Mouse (Mus musculus): ENCODE data around the gene Znhit3. TPM values are rescaled to one million over a fixed set of nuclear protein-coding genes. Genes with fewer than 3 reads are reported as not detected.
"Not testable (repeated sequence)": the region's sequence is repeated elsewhere in the genome, so short reads cannot be mapped to it uniquely, and the experiment has no call there.

The Znhit3 gene
- polyA plus RNA-seq, 1 experiment from 2014 or later, result 21.8 TPM

DNA sequence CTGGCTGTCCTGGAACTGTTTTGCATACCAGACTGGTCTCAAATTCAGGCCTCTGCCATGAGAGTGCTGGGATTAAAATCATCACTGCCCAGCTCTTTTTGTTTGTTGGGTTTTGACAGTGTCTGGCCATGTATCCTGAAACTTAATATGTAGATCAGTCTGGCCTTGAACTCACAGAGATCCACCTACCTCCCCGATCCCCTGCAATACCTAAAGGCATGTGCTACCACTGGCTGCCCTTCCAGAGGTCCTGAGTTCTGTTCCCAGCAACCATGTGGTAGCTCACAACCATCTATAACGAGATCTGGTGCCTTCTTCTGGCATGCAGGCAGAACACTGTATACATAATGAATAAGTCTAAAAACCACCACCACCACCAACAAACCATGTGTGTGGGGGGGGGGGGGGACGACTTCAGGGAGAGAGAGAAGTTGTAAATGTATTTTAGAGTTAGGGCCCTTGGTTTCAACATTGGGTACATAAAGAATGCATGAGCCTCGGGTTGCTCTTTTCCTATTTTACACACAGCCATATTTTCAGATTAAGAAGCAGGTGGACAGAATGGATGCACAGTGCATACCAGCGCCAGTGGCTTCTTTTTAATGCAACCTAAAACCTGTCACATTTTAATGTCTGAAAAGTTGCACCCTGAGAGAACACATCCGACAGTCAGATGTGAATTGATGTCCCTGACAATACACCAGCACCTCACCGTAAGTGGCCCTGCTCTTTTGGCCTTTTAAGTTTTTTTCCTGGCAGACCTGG is 37.0 kb downstream of the Znhit3 start:
- 12% methylated on average over 7 of the region's 7 CpGs for WGBS (ENCODE audit: insufficient replicate concordance)
- Histone ChIP-seq H3K4me3 (ENCODE audit: low read depth, low read length) (peak overlapping the region; percentile 95), H3K9ac (replicated peaks) (peak overlapping the region; percentile 94), H3K36me3 (replicated peaks; ENCODE audit: insufficient read depth, low read length) (peaks cover 7% of the 10 kb centered on the region), H3K27ac (ENCODE audit: low read depth) (peak overlapping the region; percentile 93), H3K4me1 (ENCODE audit: insufficient read depth) (peaks cover 16% of the 10 kb centered on the region), H3K9me3 (ENCODE audit: low read length) (no peaks in the 10 kb centered on the region), H3K27me3 (ENCODE audit: insufficient read depth, low read length) (no peaks in the 10 kb centered on the region), H3K4me2 (ENCODE audit: low read depth, low read length) (peak overlapping the region; percentile 100)
- TF ChIP-seq EP300 (IDR thresholded peaks at IDR 0.05; ENCODE audit: low read depth), result no peak
- TF ChIP-seq CTCF (IDR thresholded peaks at IDR 0.05; ENCODE audit: low read depth), result no peak
- ATAC-seq, result no peak
- DNase-seq, result no peak

DNA sequence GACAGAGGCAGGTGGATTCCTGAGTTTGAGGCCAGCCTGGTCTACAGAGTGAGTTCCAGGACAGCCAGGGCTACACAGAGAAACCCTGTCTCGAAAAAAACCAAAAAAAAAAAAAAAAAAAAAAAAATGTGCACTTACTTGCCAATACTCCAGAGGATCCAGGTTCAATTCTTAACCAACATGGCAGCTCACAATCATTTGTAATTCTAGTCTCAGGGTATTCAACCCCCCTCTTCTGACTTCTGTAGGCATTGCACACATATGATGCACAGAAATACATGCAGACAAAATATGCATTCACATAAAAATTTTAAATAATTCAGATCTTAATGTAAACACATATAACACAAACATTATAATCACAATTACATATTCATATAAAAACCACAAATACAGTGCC is 40.1 kb downstream of the Znhit3 start:
- H3K4me1 ChIP-seq (ENCODE audit: insufficient read depth), result peaks cover 16% of the 10 kb centered on the region
- H3K36me3 ChIP-seq (replicated peaks; ENCODE audit: insufficient read depth, low read length); H3K4me3 ChIP-seq (ENCODE audit: low read depth, low read length); H3K4me2 ChIP-seq (ENCODE audit: low read depth, low read length); H3K27ac ChIP-seq (ENCODE audit: low read depth); ATAC-seq; H3K9me3 ChIP-seq (ENCODE audit: low read length); H3K9ac ChIP-seq (replicated peaks); H3K27me3 ChIP-seq (ENCODE audit: insufficient read depth, low read length); DNase-seq: not testable (repeated sequence)
- no CpG with 5 or more reads among the region's 1 CpGs for WGBS (ENCODE audit: insufficient replicate concordance)

DNA sequence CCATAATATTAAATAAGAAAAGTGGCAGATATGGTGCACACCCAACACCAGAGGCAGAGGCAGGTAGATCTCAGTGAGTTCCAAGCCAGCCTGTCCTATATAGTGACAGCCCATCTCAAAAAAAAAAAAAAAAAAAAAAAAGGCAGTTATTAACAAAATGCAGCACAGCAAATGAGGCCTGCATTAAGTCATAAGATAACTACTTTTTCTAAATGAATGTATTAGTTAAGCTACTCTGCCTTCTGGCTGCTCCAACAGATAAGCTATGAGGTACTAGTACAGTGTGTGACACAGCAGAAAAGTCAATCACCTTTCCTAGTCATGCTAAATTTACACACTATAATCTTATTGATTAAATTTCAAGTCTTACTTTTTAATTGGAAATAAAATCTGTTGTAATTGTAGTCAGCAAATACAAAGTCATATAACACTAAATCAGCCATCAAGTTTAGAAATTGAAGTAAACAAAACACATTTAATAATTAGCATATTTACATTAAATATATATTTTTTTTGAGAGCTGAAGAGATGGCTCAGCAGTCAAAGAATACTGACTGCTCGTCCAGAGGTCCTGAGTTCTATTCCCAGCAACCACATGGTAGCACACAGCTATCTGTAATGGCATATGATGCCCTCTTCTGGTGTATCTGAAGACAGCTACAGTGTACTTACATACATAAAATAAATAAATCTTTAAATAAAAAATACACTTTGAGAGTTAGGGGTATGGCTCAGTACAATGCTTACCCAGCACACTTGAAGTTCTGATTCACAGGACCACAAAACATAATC is 42.9 kb downstream of the Znhit3 start:
- ATAC-seq (peak; percentile 3; the same call in 1 of the 2 replicates), DNase-seq (no peak)
- Histone ChIP-seq H3K9ac (replicated peaks) (no peak overlapping the region), H3K9me3 (ENCODE audit: low read length) (no peaks in the 10 kb centered on the region), H3K36me3 (replicated peaks; ENCODE audit: insufficient read depth, low read length) (peaks cover 8% of the 10 kb centered on the region), H3K27me3 (ENCODE audit: insufficient read depth, low read length) (no peaks in the 10 kb centered on the region), H3K4me3 (ENCODE audit: low read depth, low read length) (peak overlapping the region; percentile 37; the same call in 1 of the 2 replicates), H3K4me2 (ENCODE audit: low read depth, low read length) (peak overlapping the region; percentile 80), H3K4me1 (ENCODE audit: insufficient read depth) (peaks cover 4% of the 10 kb centered on the region; the same call in 1 of the 2 replicates), H3K27ac (ENCODE audit: low read depth) (peak overlapping the region; percentile 86)
- 56% methylated on average over 1 of the region's 1 CpGs for WGBS (ENCODE audit: insufficient replicate concordance)
- peak; percentile 96 for TF ChIP-seq EP300 (IDR thresholded peaks at IDR 0.05; ENCODE audit: low read depth)
- TF ChIP-seq CTCF (IDR thresholded peaks at IDR 0.05; ENCODE audit: low read depth), result peak; percentile 42

DNA sequence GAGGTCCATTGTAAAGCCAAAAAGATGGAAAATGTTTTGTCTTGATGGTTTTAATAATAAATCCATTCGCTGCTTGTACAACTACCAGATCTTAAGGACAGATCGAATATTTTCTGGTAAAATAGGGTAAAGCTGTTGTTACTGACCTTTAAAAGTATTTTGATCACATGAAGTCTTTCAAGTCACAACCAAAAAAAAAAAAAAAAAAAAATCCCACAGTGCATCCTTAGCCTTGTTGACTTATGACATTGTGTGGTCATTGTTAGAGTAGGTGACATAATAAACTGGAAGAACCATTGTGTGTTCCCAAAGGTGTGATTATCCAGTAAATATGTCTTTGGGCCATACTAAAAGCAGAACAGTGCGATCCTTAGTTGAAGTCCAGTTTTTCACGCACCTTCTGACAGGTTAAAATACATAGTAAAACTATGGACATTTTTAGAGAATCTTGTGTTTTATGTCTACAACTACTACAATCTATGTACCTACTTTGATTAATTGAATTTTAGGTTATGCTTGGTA is 44.6 kb downstream of the Znhit3 start:
- TF ChIP-seq EP300 (IDR thresholded peaks at IDR 0.05; ENCODE audit: low read depth) (no peak), CTCF (IDR thresholded peaks at IDR 0.05; ENCODE audit: low read depth) (no peak)
- H3K4me3 ChIP-seq (ENCODE audit: low read depth, low read length), result peak overlapping the region; percentile 100
- H3K4me2 ChIP-seq (ENCODE audit: low read depth, low read length), result peak overlapping the region; percentile 80
- H3K36me3 ChIP-seq (replicated peaks; ENCODE audit: insufficient read depth, low read length), result peaks cover 12% of the 10 kb centered on the region
- ATAC-seq (no peak), DNase-seq (no peak)
- peaks cover 13% of the 10 kb centered on the region for H3K4me1 ChIP-seq (ENCODE audit: insufficient read depth)
- H3K9ac ChIP-seq (replicated peaks), result peak overlapping the region; percentile 99
- H3K27me3 ChIP-seq (ENCODE audit: insufficient read depth, low read length), result no peaks in the 10 kb centered on the region
- peak overlapping the region; percentile 100 for H3K27ac ChIP-seq (ENCODE audit: low read depth)
- 52% methylated on average over 4 of the region's 4 CpGs for WGBS (ENCODE audit: insufficient replicate concordance)
- no peaks in the 10 kb centered on the region for H3K9me3 ChIP-seq (ENCODE audit: low read length)

DNA sequence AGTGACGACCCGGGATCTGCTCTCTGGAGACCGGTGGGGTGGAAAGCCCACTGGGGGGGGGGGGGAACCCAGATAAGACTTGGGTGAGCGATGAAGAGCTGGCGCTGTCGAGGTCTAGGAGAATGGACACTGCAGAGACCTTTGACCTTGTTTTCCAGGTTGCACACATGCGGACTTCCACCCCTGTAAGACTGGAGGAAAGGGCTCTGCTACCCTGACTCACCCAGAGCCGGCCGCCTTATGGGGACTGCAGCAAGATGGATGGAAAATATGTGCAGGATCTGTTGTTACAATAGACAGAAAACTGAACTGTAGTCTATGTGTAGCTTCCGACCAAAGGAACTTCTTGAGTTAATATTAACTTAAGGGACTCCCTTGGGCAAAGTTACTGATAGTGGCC is 45.1 kb downstream of the Znhit3 start:
- ATAC-seq (peak; percentile 64), DNase-seq (no peak)
- H3K27me3 ChIP-seq (ENCODE audit: insufficient read depth, low read length), result no peaks in the 10 kb centered on the region
- no peaks in the 10 kb centered on the region for H3K9me3 ChIP-seq (ENCODE audit: low read length)
- TF ChIP-seq CTCF (IDR thresholded peaks at IDR 0.05; ENCODE audit: low read depth) (no peak), EP300 (IDR thresholded peaks at IDR 0.05; ENCODE audit: low read depth) (no peak)
- H3K4me3 ChIP-seq (ENCODE audit: low read depth, low read length), result peak overlapping the region; percentile 100
- 0% methylated on average over 10 of the region's 10 CpGs for WGBS (ENCODE audit: insufficient replicate concordance)
- peak overlapping the region; percentile 99 for H3K9ac ChIP-seq (replicated peaks)
- H3K36me3 ChIP-seq (replicated peaks; ENCODE audit: insufficient read depth, low read length), result peaks cover 13% of the 10 kb centered on the region
- H3K4me2 ChIP-seq (ENCODE audit: low read depth, low read length), result peak overlapping the region; percentile 80
- peaks cover 16% of the 10 kb centered on the region for H3K4me1 ChIP-seq (ENCODE audit: insufficient read depth)
- peak overlapping the region; percentile 100 for H3K27ac ChIP-seq (ENCODE audit: low read depth)
